Mouse (Mus musculus): ENCODE measurements around the gene Sulf2. TPM values are rescaled to one million over a fixed set of nuclear protein-coding genes. Genes with fewer than 3 reads are reported as not detected.

The Sulf2 gene
- polyA plus RNA-seq, 1 experiment: 40.0 TPM

- H3K27ac ChIP-seq (ENCODE audit: insufficient read depth, low read length): no peak overlapping the region; the same call in 1 of the 2 replicates
- no peak for DNase-seq
- WGBS: 85% methylated on average over 11 of the region's 11 CpGs
- peaks cover 5% of the 10 kb centered on the region; the same call in 1 of the 2 replicates for H3K27me3 ChIP-seq (ENCODE audit: control insufficient read depth, insufficient read depth, low read length)
- TF ChIP-seq POLR2A (IDR thresholded peaks at IDR 0.05; ENCODE audit: borderline replicate concordance, insufficient read depth, low read length) (no peak), CTCF (IDR thresholded peaks at IDR 0.05; ENCODE audit: borderline replicate concordance, insufficient read depth, low read depth, low read length) (no peak)
- no peak overlapping the region for H3K4me3 ChIP-seq (replicated peaks; ENCODE audit: insufficient read depth, low read depth, low read length)
- peaks cover 6% of the 10 kb centered on the region; the same call in 1 of the 2 replicates for H3K4me1 ChIP-seq (ENCODE audit: control insufficient read depth, insufficient read depth, low read length)
Observed at GRCm38 (mm10) chr2:166152734-166153398, 2.6 kb downstream of the Sulf2 start.

- Histone ChIP-seq H3K4me1 (ENCODE audit: control insufficient read depth, insufficient read depth, low read length) (peaks cover 6% of the 10 kb centered on the region; the same call in 1 of the 2 replicates), H3K27me3 (ENCODE audit: control insufficient read depth, insufficient read depth, low read length) (peaks cover 5% of the 10 kb centered on the region; the same call in 1 of the 2 replicates), H3K27ac (ENCODE audit: insufficient read depth, low read length) (peak overlapping the region; percentile 35; the same call in 1 of the 2 replicates), H3K4me3 (replicated peaks; ENCODE audit: insufficient read depth, low read depth, low read length) (no peak overlapping the region)
- TF ChIP-seq CTCF (IDR thresholded peaks at IDR 0.05; ENCODE audit: borderline replicate concordance, insufficient read depth, low read depth, low read length) (no peak), POLR2A (IDR thresholded peaks at IDR 0.05; ENCODE audit: borderline replicate concordance, insufficient read depth, low read length) (no peak)
- 19% methylated on average over 19 of the region's 19 CpGs for WGBS
- peak; percentile 53 to 65 for DNase-seq
Observed at GRCm38 (mm10) chr2:166151510-166152473, 3.7 kb downstream of the Sulf2 start.

- TF ChIP-seq POLR2A (IDR thresholded peaks at IDR 0.05; ENCODE audit: borderline replicate concordance, insufficient read depth, low read length) (no peak), CTCF (IDR thresholded peaks at IDR 0.05; ENCODE audit: borderline replicate concordance, insufficient read depth, low read depth, low read length) (no peak)
- WGBS: 96% methylated on average over 5 of the region's 5 CpGs
- Histone ChIP-seq H3K4me1 (ENCODE audit: control insufficient read depth, insufficient read depth, low read length) (peaks cover 6% of the 10 kb centered on the region; the same call in 1 of the 2 replicates), H3K27ac (ENCODE audit: insufficient read depth, low read length) (no peak overlapping the region), H3K4me3 (replicated peaks; ENCODE audit: insufficient read depth, low read depth, low read length) (no peak overlapping the region), H3K27me3 (ENCODE audit: control insufficient read depth, insufficient read depth, low read length) (peaks cover 5% of the 10 kb centered on the region; the same call in 1 of the 2 replicates)
- DNase-seq: no peak
Observed at GRCm38 (mm10) chr2:166150584-166150983, 4.9 kb downstream of the Sulf2 start.

DNA sequence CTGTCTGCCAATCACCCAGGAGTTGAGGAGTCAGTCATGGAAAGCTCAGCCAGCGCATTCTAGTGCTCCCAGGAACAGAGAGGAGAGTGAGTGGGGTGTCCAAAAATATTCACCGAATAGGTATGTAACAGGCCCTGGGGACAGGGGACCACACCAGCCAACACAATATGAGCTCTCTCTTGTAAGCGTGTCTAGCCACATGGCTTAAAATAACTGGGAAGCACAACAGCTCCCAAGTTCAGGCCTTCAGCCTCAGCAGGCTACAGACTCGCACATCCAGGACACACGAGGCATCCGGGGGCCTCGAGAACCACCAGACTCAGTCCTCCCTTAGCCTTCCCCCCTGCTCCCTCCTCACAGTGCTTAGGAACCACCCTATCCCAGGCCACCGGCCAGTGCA lies 6.0 kb downstream of the Sulf2 start:
- TF ChIP-seq CTCF (IDR thresholded peaks at IDR 0.05; ENCODE audit: borderline replicate concordance, insufficient read depth, low read depth, low read length) (no peak), POLR2A (IDR thresholded peaks at IDR 0.05; ENCODE audit: borderline replicate concordance, insufficient read depth, low read length) (no peak)
- Histone ChIP-seq H3K27me3 (ENCODE audit: control insufficient read depth, insufficient read depth, low read length) (no peaks in the 10 kb centered on the region), H3K27ac (ENCODE audit: insufficient read depth, low read length) (no peak overlapping the region), H3K4me3 (replicated peaks; ENCODE audit: insufficient read depth, low read depth, low read length) (no peak overlapping the region), H3K4me1 (ENCODE audit: control insufficient read depth, insufficient read depth, low read length) (peaks cover 6% of the 10 kb centered on the region; the same call in 1 of the 2 replicates)
- no peak for DNase-seq
- 82% methylated on average over 8 of the region's 8 CpGs for WGBS

DNA sequence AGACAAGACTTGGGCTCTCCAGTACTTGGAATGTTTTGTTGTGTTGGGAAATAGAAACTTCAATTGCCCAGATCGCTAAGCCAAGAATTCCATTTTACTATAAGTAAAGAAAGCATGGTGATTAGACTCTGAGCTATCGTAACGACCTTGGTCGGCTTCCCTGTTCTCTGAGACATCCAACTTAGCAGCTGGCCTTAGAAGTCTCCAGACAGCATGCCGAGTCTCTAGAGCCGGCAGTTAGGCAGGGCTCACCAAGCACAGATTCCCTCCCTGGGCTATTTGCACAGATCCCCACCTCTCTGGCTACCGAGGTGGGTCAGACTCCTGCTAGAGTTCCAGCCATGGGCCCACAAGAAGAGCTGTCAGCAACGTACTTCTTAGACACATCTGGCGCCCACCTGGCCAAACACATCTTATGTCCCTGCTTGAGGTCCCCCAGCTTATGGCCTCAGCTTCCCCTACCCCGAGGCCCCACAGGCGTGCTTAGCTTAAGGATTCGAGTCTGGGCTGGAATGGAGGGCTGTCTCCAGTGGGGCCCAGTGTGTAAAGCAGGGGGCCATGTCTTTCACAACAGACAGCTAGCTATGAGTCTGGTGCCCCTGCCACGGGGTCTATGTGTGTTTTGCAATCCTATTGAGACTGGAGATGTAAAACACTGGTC lies 6.7 kb downstream of the Sulf2 start:
- TF ChIP-seq POLR2A (IDR thresholded peaks at IDR 0.05; ENCODE audit: borderline replicate concordance, insufficient read depth, low read length): no peak
- TF ChIP-seq CTCF (IDR thresholded peaks at IDR 0.05; ENCODE audit: borderline replicate concordance, insufficient read depth, low read depth, low read length): no peak

GRCm38 (mm10) chr2:166147930-166148651 lies 7.4 kb downstream of the Sulf2 start:
- no peak for DNase-seq
- WGBS: 92% methylated on average over 10 of the region's 10 CpGs
- TF ChIP-seq POLR2A (IDR thresholded peaks at IDR 0.05; ENCODE audit: borderline replicate concordance, insufficient read depth, low read length): no peak
- no peak for TF ChIP-seq CTCF (IDR thresholded peaks at IDR 0.05; ENCODE audit: borderline replicate concordance, insufficient read depth, low read depth, low read length)
- H3K4me3 ChIP-seq (replicated peaks; ENCODE audit: insufficient read depth, low read depth, low read length): no peak overlapping the region
- no peaks in the 10 kb centered on the region for H3K27me3 ChIP-seq (ENCODE audit: control insufficient read depth, insufficient read depth, low read length)
- peaks cover 6% of the 10 kb centered on the region; the same call in 1 of the 2 replicates for H3K4me1 ChIP-seq (ENCODE audit: control insufficient read depth, insufficient read depth, low read length)
- H3K27ac ChIP-seq (ENCODE audit: insufficient read depth, low read length): no peak overlapping the region

More for the DNA sequence above, 6.7 kb downstream of the Sulf2 start:
- no peak for DNase-seq
- WGBS: 58% methylated on average over 13 of the region's 13 CpGs
- H3K4me3 ChIP-seq (replicated peaks; ENCODE audit: insufficient read depth, low read depth, low read length): no peak overlapping the region
- H3K27ac ChIP-seq (ENCODE audit: insufficient read depth, low read length): 0 out of 2 replicates have a peak overlapping the region, but pooled peaks have one; percentile 6
- H3K4me1 ChIP-seq (ENCODE audit: control insufficient read depth, insufficient read depth, low read length): peaks cover 6% of the 10 kb centered on the region; the same call in 1 of the 2 replicates
- H3K27me3 ChIP-seq (ENCODE audit: control insufficient read depth, insufficient read depth, low read length): no peaks in the 10 kb centered on the region
